Mouse (Mus musculus): Measurements from ENCODE around the gene Skiv2l. TPM values are rescaled to one million over a fixed set of nuclear protein-coding genes. Genes with fewer than 3 reads are reported as not detected.
A peak's percentile ranks its signal among the peaks of the same experiment; 100 is the strongest.
"Not testable (repeated sequence)": the region's sequence is repeated elsewhere in the genome, so short reads cannot be mapped to it uniquely, and the experiment has no call there.

The Skiv2l gene
- polyA plus RNA-seq, 1 experiment = 58.0 TPM

- no peak for DNase-seq (ENCODE audit: low spot score)
Measured at GRCm38 (mm10) chr17:34874321-34874720, 24.3 kb upstream of the Skiv2l start.

GRCm38 (mm10) chr17:34865981-34866380, 16.0 kb upstream of the Skiv2l start:
- DNase-seq (ENCODE audit: low spot score) = no peak

- DNase-seq (ENCODE audit: low spot score) = no peak
Measured at GRCm38 (mm10) chr17:34862416-34863081, 12.5 kb upstream of the Skiv2l start, which contains the start of gene Cfb. TSS of gene Cfb (minus strand) at chr17:34862518.

- no peak for DNase-seq (ENCODE audit: low spot score)
Measured at GRCm38 (mm10) chr17:34861704-34862415, 11.8 kb upstream of the Skiv2l start.

GRCm38 (mm10) chr17:34860514-34860913, 10.5 kb upstream of the Skiv2l start:
- DNase-seq (ENCODE audit: low spot score) = no peak

- no peak for DNase-seq (ENCODE audit: low spot score)
Measured at GRCm38 (mm10) chr17:34858670-34859069, 8.7 kb upstream of the Skiv2l start.

GRCm38 (mm10) chr17:34855825-34856224, 5.8 kb upstream of the Skiv2l start:
- no peak for DNase-seq (ENCODE audit: low spot score)

- no peak for DNase-seq (ENCODE audit: low spot score)
Measured at GRCm38 (mm10) chr17:34854761-34855160, 4.8 kb upstream of the Skiv2l start.

- DNase-seq (ENCODE audit: low spot score) = no peak
Measured at GRCm38 (mm10) chr17:34853511-34853910, 3.5 kb upstream of the Skiv2l start.

GRCm38 (mm10) chr17:34850517-34851125, 611 bp upstream of the Skiv2l start:
- no peak for DNase-seq (ENCODE audit: low spot score)

GRCm38 (mm10) chr17:34847615-34848014, 2.4 kb downstream of the Skiv2l start:
- no peak for DNase-seq (ENCODE audit: low spot score)

- no peak for DNase-seq (ENCODE audit: low spot score)
Measured at GRCm38 (mm10) chr17:34847192-34847591, 2.8 kb downstream of the Skiv2l start.

GRCm38 (mm10) chr17:34844884-34845283, 5.1 kb downstream of the Skiv2l start:
- no peak for DNase-seq (ENCODE audit: low spot score)

- DNase-seq (ENCODE audit: low spot score) = no peak
Measured at GRCm38 (mm10) chr17:34840736-34841307, 9.2 kb downstream of the Skiv2l start.

- DNase-seq (ENCODE audit: low spot score) = no peak
Measured at GRCm38 (mm10) chr17:34838785-34839184, 11.2 kb downstream of the Skiv2l start.

- no peak for DNase-seq (ENCODE audit: low spot score)
Measured at GRCm38 (mm10) chr17:34837464-34838324, 12.3 kb downstream of the Skiv2l start.

GRCm38 (mm10) chr17:34836856-34837221, 13.2 kb downstream of the Skiv2l start, which contains the start of the genes Stk19 and Dxo:
TSS of gene Stk19 (minus strand) at chr17:34836945.
TSS of gene Dxo (plus strand) at chr17:34837019.
- DNase-seq (ENCODE audit: low spot score) = peak; percentile 88

- DNase-seq (ENCODE audit: low spot score) = no peak
Measured at GRCm38 (mm10) chr17:34836155-34836855, 13.7 kb downstream of the Skiv2l start.

- DNase-seq (ENCODE audit: low spot score) = not testable (repeated sequence)
Measured at GRCm38 (mm10) chr17:34830776-34831175, 19.2 kb downstream of the Skiv2l start.

GRCm38 (mm10) chr17:34814818-34815370, 35.1 kb downstream of the Skiv2l start:
- no peak for DNase-seq (ENCODE audit: low spot score)

Measured in urinary bladder, adult 2 months (tissue).